Mouse (Mus musculus) ovary, adult 18-20 months (tissue): ENCODE measurements around the gene Cacna1c.

Experiments
- DNase-seq: peaks from one replicate; pipeline ENCODE4 v3.0.0; 2022; ENCODE audit warnings: low spot score, mixed read lengths

Gene Cacna1c

DNA sequence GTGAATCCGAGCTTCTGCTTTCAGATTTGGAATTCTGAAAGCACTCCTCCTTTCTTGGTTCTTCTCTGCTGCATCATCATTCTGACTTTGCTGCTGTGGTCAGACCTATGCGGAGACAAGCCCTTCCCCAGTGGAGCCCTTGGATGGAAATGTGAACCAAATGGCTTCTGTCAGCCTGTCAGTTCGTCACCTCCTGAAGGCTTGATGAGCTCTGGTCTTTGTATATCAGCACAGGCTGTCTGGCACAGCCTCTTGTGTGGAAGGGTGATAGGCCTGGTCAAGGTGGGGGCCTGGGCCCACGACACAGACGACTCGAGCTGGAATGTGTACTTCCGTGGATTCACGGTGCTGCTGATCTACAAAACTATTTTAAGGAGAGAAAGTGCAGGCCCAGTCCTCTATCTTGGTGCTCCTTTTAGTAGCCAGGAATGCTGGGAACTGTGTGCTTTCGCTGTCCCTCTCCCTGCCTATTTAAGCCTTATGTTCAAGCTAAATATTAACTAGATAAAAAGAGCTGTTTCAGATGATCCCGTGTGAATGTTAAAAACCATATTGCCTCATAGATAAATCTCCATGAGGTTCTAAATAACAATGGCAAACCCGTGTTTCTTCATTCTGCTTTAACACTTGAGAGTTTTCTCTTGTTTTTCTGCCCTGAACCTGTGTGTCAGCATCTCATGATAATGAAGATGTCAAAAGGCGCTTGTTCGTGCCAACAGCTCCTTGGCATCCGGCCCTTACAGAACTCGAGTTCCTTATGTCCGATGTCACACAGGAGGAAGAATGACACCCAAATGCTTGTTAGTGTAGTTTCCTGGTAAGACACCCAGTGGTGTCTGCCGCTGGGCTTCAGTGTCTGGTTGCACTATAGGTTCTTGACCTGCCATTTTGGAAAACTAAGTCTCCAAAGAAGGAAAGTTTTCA lies at the start of gene Cacna1c:
Cacna1c (minus strand) TSS at position 37 of the 924 bp plus-strand sequence.
- no peak for DNase-seq

DNA sequence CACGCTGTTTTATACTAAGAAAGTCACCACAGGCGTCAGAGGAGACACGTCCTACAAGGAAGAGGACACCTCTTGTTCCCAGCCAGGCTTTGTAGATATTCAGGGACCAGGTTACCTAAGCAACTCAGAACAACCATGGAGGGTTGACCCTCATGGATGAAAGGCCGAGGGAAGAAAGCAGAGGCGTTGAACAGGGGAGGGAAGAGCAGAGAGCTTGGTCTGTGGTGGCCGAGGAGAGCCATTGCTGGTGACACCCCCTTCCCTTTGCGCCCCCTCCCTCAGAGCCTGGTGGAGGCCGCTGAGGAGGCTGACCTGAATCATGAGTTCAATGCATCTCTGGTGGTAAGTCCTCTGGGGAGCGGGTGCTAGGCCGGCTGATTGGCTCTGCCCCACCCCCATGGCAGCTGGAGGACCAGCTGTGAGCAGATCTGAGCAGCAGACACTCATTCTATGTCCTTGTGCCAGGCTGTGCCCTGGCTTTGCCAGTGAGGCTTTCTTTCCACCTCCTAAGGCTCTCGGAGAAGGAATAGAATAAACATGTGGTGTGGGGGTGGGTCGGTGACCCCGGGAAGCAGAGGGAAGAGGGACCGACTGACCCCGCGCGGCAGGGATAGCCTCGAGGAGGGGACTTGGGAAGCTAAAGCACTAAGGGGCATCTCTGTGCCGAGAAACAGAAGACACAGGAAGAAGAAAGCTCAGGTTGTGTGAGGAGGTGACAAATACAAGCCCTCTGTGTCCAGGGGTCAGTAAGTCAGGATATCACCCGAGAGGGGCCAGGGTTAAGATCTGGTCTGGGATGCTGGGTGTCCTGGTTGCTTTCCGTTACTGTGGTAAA lies 44.9 kb upstream of the Cacna1c start:
- DNase-seq = no peak

GRCm38 (mm10) chr6:119240256-119240655 lies 44.0 kb upstream of the Cacna1c start:
- no peak for DNase-seq

DNA sequence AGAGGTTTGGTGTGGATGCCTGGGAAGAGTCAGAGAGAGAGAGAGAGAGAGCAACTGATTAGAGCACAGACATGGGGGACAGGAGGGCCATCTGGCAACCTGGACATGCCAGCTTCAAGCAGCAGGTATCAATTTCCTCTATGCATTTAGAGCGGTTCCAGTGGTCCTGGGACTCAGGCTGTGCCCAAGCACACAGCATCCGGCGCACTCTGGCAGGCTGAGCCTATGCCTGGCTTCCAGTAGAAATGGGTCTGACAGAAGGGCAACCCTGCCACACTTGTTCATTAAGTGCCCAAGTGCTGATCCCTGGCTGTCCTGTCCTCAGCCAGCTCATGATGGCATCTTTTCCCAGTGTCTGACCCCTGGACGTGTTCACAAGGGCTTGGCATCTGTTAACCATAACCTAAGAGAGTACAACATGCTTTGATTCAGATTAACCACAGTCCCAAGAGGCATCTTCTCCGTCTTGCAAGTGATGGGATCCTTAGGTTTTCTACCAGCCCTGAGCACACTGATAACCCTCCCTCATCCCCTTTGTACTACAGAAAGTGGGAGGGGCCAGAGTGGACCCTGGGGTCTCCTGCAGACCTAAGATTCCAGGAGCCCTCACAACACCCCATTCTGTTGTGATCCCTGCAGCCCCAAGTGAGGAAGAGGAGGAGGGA lies 43.3 kb upstream of the Cacna1c start:
- DNase-seq = no peak

GRCm38 (mm10) chr6:119237427-119237989 lies 41.3 kb upstream of the Cacna1c start:
- no peak for DNase-seq

DNA sequence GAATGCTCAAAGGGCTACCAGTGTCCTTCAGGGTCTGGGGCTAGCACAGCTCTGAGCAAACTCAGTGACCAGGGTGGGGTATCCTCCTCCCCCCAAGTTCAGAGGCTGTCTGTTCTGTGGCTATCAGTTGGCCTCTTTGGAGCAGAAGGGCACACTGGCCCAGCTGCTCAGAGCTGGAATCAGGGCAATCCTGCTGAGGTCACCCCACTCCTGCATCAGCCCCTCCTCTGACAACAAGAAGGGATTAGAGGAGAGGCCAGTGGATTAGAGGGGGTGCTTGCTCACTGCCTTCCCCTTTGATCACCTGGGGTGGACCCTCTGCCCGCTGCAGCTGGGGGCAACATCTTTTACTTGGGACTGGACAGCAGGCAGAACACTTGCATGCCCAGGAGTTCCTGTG lies 40.0 kb upstream of the Cacna1c start, which contains the start of gene Cacna2d4:
Cacna2d4 (plus strand) TSS at position 286 of the 400 bp plus-strand sequence.
- no peak for DNase-seq

DNA sequence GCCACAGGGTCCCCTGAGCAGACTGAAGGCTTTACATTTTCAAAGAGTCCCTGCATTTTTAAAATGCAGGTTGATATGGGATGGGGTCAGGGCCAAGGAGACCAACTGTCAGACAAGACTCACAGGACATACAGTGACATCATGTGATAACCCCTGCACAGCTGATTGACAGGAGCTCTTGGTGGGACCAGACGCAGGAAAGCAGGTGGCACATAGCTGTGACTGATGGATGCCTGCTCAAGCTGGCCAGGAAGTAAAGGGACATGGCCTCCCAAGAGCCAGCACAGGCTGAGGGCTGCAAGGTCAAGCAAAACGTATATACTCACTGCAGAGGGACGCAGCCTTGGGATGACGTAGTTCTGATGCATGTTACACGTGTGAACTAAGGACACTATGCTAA lies 39.2 kb upstream of the Cacna1c start:
- DNase-seq = no peak

DNA sequence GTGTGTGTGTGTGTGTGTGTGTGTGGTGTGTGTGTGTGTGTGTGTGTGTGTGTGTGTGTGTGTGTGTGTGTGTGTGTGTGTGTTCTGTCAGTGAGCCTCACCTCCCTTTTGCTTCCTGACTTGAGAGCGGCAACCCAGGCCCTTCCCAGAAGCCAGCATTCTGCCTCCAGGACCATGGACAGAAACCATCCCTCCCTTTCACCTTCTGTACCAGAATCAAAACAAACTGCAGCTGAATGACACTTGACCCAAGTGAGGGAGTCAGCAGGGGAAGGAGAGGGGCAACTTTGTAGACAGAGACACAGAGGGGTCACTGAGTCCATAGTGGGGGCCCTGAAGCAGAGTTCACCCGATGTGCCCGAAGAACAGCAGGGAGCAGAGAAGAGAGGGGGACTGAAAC lies 36.8 kb upstream of the Cacna1c start:
- no peak for DNase-seq

DNA sequence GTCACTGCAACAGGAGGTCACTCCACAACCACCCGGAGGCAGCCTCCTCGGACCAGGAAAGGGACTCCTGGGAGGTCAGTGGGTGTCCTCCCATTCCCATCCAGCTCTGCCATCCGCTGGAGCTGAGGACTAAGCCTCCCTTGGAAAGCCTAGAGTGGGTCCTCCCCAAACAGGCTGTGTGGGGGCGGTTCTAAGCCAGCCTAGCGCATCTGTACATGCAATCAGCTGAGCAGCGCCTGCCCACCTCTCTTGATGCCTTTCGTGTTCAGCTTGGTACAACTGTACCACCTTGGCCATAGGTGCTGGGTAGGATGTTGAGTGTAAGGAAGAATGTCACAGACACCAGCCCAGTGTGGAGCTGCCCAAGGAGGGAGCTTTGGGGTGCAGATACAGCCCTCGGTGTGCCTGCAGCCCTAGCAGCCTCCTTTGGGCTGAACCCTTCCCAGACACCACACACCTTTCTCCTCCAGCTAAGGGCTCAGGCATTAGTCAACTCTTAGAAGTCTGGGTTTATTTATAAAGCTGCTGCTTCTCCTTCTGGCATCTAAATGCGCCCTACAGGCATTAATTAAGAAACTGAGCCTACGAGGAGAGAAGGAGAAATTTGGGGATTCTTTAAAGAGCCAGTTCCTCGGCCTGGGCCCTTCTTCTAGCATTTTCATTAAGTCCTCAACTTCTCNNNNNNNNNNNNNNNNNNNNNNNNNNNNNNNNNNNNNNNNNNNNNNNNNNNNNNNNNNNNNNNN lies 32.8 kb upstream of the Cacna1c start:
- DNase-seq = no peak

DNA sequence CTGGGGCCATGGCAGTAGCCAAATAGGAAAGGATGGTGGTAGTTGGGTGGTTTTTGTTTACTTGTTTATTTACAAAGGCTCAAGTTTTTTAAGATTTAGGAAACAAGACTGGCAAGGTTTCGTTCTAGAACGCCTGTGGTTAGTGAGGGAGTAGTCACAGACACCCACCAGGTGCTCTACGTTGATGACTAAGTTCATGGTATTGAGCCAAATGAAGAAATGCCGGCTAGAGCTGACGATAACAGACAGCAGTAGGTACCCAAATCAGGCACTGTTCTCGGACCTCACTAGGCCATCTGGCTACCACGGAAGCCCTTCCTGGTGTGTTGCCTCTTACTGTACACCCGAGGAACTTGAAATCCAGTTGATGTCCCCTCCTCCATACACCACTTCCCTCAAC lies 30.8 kb upstream of the Cacna1c start:
- no peak for DNase-seq

DNA sequence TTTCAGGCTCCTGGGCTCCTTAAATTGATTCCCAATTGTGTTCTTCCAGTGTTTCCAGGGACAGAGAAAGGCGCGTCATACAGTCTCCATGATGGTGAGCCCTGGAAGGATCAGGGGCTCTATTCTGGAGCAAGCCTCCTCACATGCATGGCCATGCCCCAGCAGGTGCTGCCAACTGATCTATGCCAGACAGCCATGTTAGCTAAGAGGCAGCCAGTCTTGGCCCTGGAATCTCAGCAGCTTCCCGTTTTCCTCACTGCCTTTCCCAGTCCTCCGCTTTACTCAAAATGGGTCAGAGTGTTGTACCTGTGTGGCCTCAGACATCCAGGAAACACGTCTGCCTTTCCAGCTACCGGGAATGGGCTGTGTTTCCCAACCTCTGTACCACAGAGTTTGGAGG lies 29.5 kb upstream of the Cacna1c start:
- DNase-seq = no peak

DNA sequence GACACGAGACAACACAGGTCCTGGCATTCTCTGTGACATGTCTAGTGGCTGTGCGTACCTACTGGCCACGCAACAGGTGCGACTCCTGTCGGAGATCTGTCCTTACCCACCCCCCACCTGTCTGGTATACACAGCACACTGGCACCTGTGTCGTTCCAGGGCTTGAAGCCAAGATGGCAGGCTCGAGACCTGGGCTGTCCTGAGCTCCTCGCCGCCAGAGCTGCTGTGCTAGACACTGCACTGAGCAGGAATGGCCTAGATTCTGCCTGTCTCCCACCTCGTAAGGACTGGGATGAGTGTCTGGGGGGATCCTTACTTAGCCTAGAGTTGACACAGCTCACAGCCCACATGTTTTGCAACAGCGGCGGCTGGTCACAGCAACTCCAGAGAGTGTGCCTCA lies 29.0 kb upstream of the Cacna1c start:
- no peak for DNase-seq

DNA sequence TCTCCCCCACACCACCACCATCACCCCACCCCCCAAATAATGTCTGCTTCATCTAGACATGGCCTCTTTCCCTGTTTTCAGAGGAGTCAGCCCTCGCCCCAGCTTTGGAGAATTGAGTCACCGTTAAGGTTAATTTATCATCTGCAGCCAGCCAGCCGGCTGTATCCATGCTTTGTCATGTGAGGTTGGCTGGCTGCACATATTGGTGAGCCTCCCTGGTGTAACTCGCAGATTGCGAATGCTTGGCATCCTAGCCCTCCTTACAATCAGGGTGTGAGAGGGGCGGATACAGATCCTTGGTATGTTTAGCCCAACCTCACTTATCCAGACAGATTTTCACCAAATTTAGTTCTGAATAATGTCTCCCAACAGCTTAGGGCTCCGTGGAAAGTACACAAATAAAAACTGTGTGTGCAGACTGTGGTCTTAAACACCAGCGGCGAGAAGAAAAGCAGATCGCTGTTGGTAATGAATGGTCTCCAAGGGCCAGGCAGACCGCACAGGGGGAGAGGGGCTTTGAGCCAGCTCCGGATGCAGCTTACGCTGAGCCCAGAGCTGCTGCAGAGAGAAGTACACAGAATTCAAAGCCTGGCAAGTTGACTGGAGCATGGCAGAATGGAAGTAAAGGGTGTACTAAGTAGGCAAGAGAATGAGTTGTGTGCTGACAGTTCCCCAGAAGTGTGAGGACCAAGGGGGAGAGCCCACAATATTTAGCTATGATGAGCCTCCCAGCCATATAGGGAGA lies 28.4 kb upstream of the Cacna1c start:
- no peak for DNase-seq

DNA sequence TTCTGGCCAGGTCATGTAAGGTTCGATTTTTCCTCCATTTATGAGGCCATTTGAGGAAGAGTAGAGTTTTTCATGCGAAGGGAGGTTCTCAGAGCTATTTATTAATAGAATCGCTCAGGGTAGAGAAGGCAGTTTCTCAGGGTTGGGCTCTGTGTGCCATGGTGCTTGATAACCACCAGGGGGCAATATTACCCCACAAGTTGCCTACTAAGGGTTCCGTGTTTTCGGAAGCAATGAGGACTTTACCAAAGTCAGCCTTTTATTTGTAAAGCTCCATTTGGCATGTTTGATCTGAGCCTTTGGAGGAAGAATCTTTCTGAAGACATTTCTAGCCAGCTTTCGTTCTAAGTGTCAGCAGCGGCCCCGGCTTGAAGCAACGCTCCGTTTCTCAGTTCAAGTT lies 24.1 kb upstream of the Cacna1c start:
- no peak for DNase-seq

DNA sequence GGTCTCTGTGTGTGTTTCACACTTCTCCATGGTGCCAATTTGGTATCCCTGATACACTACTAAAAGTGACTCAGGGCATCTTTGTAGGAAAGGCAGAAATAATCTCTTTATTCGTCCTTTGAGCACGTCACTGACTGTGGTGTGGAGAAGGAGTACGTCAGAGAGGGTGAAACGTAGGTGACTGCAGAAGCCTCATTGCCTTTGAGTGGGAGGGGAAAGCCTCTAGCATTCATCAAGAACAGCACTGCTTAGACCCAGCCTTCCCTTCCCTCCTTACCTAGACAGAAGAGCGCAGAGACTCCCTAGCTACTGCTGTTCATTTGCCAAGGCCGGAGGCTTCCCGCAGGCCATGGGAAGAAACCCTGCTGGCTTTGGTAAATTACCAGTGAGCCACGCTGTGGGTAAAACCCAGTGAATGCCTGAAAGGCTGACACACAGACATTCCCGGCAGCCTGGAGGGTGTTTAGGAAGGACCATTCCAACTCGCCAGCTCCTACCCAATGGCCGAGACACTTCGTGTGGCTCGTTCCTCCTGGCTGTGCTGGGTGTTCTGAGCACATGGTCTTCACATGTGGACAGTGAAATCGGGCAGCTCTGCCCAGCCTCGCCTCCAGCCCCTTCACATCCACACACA lies 23.1 kb upstream of the Cacna1c start:
- no peak for DNase-seq

DNA sequence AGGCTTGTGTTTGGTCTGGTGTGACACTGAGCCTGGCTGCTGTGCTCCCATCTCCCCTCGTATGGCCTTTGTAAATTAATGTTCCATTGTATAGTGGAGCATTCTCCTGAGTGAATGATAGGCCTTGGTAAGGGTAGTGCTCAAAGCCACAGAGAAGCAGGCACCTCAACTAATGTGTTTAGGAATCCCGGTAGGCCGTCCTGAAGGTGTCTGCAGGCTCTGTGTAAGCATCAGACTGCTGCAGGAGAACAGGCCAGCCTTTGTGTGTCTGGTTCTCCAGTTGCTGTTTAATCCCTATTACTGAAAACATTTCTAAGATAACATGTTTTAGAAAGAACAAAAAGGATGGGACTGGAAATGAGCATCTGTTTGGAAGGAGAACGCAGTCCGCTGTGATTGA lies 22.4 kb upstream of the Cacna1c start:
- DNase-seq = no peak

GRCm38 (mm10) chr6:119217661-119218060 lies 21.4 kb upstream of the Cacna1c start:
- DNase-seq = no peak

GRCm38 (mm10) chr6:119215040-119215613 lies 18.9 kb upstream of the Cacna1c start:
- DNase-seq = no peak

DNA sequence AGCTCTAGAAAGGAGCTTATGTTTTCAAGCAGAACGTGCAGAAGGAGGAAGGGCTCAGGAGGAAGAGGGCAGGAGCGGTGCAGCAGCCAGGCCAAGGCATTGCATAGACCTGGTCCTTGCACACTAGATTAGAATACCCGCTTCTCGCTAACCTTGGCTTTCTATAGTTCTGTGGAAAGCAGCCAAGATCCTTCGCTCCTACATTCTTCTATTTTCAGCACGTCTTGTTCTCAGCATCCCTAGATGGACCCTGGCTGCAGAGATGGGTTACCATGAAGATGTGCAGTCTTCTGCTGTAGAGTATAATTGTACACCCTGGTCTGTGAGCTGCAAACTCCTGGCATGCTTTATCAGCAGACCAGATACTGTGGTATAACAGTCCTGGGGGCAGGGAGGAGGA lies 18.0 kb upstream of the Cacna1c start:
- DNase-seq = no peak

DNA sequence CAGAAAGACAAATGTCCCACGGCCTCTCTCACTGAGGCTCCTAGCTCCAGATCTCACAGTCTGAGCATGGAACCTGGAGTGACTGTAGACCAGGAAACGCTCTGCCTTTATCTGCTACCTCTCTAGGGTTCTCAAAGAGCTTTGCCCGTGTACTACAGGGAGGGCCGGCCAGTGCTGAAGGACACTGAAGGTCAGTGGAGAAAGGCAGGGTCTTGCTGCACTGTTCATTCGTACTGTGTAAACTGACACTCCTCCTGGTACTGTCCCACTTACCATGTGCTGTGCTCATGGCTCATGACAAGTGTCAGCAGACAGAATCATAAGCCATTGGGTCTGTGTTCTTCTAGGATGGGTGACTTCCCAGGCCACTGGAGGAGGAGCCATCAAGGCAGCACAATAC lies 17.2 kb upstream of the Cacna1c start:
- DNase-seq = no peak
